Mouse (Mus musculus): Measurements from ENCODE around the gene Pum2.

- no peak for TF ChIP-seq FLI1 (IDR thresholded peaks at IDR 0.05; ENCODE audit: low read length)
- no peak for TF ChIP-seq GATA1 (IDR thresholded peaks at IDR 0.05; ENCODE audit: borderline replicate concordance, low read length)
These were observed 79.7 kb downstream of the Pum2 start for GRCm38 (mm10) chr12:8753654-8754053.

Measured in megakaryocyte, embryonic 14.5 days (primary cell).